Mouse (Mus musculus): Measurements from ENCODE around the gene Timm8a2. TPM values are rescaled to one million over a fixed set of nuclear protein-coding genes. Genes with fewer than 3 reads are reported as not detected.

Gene Timm8a2
- polyA plus RNA-seq, 1 experiment from 2014 or later: not detected

DNA sequence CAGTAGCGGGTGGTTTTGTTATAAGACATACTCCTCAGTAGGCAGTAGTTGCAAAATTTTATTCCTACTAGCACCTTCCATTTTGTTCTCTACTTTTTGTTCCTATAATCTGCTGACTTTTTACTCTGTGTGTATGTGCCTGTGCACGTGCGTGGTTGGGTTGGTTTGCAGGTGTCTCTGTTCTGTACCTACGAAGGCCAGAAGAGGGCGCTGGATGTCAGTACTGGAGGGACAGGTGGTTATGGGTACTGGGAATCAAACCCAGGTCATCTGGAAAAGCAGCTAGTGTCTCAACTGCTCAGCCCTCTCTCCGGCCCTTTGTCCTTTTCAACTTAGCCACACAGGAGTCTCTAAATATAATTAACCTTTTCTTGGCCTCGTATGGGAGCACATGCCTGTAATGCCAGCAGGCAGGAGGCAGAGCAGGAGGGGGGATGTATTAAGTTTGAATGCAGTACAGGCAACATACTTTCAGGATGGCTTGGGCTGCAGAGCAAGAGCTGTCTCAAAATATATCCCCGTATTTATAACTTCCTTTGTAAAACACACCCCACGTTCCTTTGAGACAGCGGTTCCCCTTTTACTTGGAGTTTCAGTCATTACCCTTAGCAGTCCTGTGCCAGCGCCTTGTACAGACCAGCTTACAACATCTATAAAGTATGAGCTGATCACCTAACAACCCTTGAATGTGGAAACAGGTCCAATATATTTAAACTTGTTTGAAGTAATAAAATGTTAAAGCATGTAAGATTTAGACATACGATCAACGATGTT is 4.6 kb downstream of the Timm8a2 start:
- H3K27ac ChIP-seq (ENCODE audit: low read length): no peak overlapping the region
- H3K9me3 ChIP-seq (replicated peaks; ENCODE audit: control insufficient read depth, low read length): no peaks in the 10 kb centered on the region; the same call in 1 of the 2 replicates
- no peaks in the 10 kb centered on the region for H3K27me3 ChIP-seq (ENCODE audit: control insufficient read depth, insufficient read depth, low read length)
- H3K4me1 ChIP-seq (ENCODE audit: control insufficient read depth, insufficient read depth, low read length): 0 out of 2 replicates have a peak, but pooled peaks cover 5% of the 10 kb centered on the region
- H3K36me3 ChIP-seq (ENCODE audit: control insufficient read depth, insufficient read depth, low read length): no peaks in the 10 kb centered on the region
- ATAC-seq (ENCODE audit: insufficient read depth, low FRiP score): no peak
- H3K4me3 ChIP-seq (replicated peaks; ENCODE audit: low read length): no peak overlapping the region
- WGBS: 83% methylated on average over 13 of the region's 13 CpGs
- H3K4me2 ChIP-seq (ENCODE audit: low read depth, low read length): no peak overlapping the region
- H3K9ac ChIP-seq (ENCODE audit: low read length): no peak overlapping the region

DNA sequence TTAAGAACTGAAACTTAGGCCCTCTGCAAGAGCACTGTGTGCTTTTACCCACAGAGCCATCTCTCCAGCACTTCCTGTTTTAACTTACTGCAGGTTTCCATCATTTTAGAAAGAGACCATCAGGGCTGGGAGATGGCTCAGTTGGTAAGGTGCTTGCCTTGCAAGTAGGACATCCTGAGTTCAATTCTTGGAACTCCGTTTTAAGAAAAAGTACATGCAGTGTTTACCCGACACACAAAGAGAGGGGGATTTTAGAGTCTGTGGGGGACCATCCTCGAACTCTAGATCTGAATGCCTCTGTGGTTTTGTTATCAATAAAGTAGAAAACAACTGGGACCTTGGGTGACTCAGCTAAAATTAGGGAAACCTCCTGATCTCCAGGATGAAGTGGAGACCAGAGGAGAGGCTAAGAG is 6.9 kb downstream of the Timm8a2 start:
- no peaks in the 10 kb centered on the region for H3K27me3 ChIP-seq (ENCODE audit: control insufficient read depth, insufficient read depth, low read length)
- H3K36me3 ChIP-seq (ENCODE audit: control insufficient read depth, insufficient read depth, low read length): no peaks in the 10 kb centered on the region
- 0 out of 2 replicates have a peak, but pooled peaks cover 5% of the 10 kb centered on the region for H3K4me1 ChIP-seq (ENCODE audit: control insufficient read depth, insufficient read depth, low read length)
- H3K9me3 ChIP-seq (replicated peaks; ENCODE audit: control insufficient read depth, low read length): no peaks in the 10 kb centered on the region
- 90% methylated on average over 3 of the region's 3 CpGs for WGBS
- no peak overlapping the region for H3K4me2 ChIP-seq (ENCODE audit: low read depth, low read length)
- no peak for ATAC-seq (ENCODE audit: insufficient read depth, low FRiP score)
- H3K27ac ChIP-seq (ENCODE audit: low read length): no peak overlapping the region
- H3K9ac ChIP-seq (ENCODE audit: low read length): no peak overlapping the region
- no peak overlapping the region for H3K4me3 ChIP-seq (replicated peaks; ENCODE audit: low read length)

DNA sequence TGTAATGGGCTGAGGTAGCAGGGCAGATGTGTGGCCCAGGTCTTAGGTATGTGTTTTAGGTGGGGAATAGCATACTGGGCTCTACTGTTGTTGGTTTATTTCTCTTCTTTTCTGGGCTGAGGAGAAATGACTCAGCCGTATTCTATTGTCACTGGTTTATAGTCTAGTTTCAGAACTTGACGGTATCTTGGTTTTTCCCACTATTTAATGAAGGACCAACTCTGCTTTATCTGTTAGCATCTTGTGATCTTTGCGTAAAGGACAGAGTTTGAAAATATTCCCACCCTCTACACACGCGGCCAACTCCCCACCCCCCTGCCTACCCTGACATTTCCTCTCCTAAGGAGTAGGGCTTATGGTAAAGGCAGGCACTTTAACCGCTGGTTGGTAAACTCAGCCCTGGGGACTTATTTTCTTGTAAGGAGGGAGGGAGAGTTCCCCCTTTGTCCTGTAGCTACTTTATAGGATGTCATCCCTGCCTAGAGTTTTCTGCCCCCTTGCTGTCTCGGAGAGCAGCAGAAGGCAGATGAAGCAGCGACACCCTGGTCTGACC is 7.7 kb downstream of the Timm8a2 start:
- no peak overlapping the region for H3K4me2 ChIP-seq (ENCODE audit: low read depth, low read length)
- no peaks in the 10 kb centered on the region for H3K36me3 ChIP-seq (ENCODE audit: control insufficient read depth, insufficient read depth, low read length)
- no peak overlapping the region for H3K4me3 ChIP-seq (replicated peaks; ENCODE audit: low read length)
- H3K9ac ChIP-seq (ENCODE audit: low read length): no peak overlapping the region
- ATAC-seq (ENCODE audit: insufficient read depth, low FRiP score): no peak
- 0 out of 2 replicates have a peak, but pooled peaks cover 5% of the 10 kb centered on the region for H3K4me1 ChIP-seq (ENCODE audit: control insufficient read depth, insufficient read depth, low read length)
- no peaks in the 10 kb centered on the region for H3K9me3 ChIP-seq (replicated peaks; ENCODE audit: control insufficient read depth, low read length)
- H3K27me3 ChIP-seq (ENCODE audit: control insufficient read depth, insufficient read depth, low read length): no peaks in the 10 kb centered on the region
- H3K27ac ChIP-seq (ENCODE audit: low read length): no peak overlapping the region
- 62% methylated on average over 8 of the region's 8 CpGs for WGBS

DNA sequence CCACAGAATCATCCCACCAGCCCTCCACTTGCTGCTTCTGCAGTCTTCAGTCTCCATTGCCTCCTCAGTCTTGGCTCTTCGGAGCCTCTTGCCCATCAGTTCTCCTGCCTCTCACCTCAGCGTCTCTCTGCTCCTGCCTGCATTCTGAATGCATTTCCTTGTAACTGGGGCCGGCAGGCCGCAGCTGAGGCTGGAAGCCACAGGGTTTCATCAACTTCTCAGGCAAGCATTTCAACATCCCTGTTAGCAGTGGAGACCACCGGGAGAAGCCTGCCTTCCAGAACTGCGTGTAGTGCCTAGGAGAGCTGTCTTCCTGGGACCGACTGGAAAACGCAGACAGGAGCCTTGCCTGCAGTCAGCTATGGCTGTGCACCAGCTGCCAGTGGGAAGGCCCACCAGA is 13.3 kb downstream of the Timm8a2 start:
- no peaks in the 10 kb centered on the region for H3K27me3 ChIP-seq (ENCODE audit: control insufficient read depth, insufficient read depth, low read length)
- no peak for ATAC-seq (ENCODE audit: insufficient read depth, low FRiP score)
- no peaks in the 10 kb centered on the region for H3K4me1 ChIP-seq (ENCODE audit: control insufficient read depth, insufficient read depth, low read length)
- no peak overlapping the region for H3K4me2 ChIP-seq (ENCODE audit: low read depth, low read length)
- no peaks in the 10 kb centered on the region for H3K36me3 ChIP-seq (ENCODE audit: control insufficient read depth, insufficient read depth, low read length)
- no peaks in the 10 kb centered on the region for H3K9me3 ChIP-seq (replicated peaks; ENCODE audit: control insufficient read depth, low read length)
- H3K4me3 ChIP-seq (replicated peaks; ENCODE audit: low read length): no peak overlapping the region
- no peak overlapping the region for H3K9ac ChIP-seq (ENCODE audit: low read length)
- 89% methylated on average over 8 of the region's 8 CpGs for WGBS
- no peak overlapping the region for H3K27ac ChIP-seq (ENCODE audit: low read length)

DNA sequence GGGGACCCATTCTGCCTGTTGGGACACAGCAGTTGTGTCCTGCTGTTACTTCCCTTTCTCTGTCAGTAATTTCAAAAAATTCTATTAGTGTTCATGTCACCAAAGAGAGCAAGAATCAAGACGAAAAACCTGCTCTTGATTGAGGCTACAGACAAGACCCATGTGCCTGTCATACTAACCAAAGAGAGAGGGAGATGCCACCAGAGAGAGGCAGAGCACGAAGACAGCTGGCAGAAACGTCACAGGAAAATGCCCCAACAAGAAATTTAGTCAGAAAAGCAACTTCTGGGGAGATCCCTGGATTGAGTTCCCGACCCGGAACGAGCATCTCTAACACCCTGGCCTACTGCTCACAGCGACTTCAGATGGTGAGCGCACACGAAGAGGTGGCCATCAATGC is 14.3 kb downstream of the Timm8a2 start:
- no peaks in the 10 kb centered on the region for H3K36me3 ChIP-seq (ENCODE audit: control insufficient read depth, insufficient read depth, low read length)
- WGBS: 86% methylated on average over 9 of the region's 9 CpGs
- no peaks in the 10 kb centered on the region for H3K9me3 ChIP-seq (replicated peaks; ENCODE audit: control insufficient read depth, low read length)
- no peak overlapping the region for H3K9ac ChIP-seq (ENCODE audit: low read length)
- no peak overlapping the region for H3K4me3 ChIP-seq (replicated peaks; ENCODE audit: low read length)
- no peak for ATAC-seq (ENCODE audit: insufficient read depth, low FRiP score)
- no peak overlapping the region for H3K27ac ChIP-seq (ENCODE audit: low read length)
- no peak overlapping the region for H3K4me2 ChIP-seq (ENCODE audit: low read depth, low read length)
- H3K4me1 ChIP-seq (ENCODE audit: control insufficient read depth, insufficient read depth, low read length): no peaks in the 10 kb centered on the region
- no peaks in the 10 kb centered on the region for H3K27me3 ChIP-seq (ENCODE audit: control insufficient read depth, insufficient read depth, low read length)

DNA sequence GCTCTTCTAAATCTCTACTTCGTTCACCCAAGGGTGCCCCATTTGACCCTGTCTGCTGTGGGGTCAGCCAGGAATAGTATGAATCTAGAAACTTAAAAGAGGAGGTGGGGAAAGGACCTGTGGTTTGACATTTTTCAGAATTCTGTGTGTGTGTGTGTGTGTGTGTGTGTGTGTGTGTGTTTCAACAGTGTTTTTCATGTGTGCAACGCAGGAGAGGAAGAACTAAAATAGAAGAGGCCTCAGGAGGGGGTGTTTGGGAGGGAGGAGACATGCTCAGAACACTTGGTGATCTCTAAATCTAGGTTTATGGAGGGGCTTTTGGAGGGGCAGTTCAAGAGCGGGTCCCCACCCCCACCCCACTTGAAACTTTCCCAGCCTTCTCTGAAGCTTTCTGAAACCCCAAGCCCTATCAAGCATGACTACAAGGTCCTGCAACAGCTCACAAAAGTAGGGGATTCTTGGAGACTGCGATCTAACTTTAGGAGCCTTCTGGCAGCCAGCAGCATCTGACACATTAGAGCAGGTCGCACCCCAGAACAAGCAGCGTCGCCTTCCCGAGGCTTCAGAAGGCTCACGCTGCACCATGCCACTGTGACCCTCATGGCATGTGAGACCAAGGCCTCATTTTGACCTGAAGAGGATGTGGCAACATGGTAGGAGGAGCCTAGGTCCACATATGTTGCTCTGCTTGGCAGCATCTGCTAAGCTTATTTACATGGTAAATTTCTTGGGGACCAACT is 18.6 kb downstream of the Timm8a2 start:
- 75% methylated on average over 9 of the region's 9 CpGs for WGBS
- H3K4me1 ChIP-seq (ENCODE audit: control insufficient read depth, insufficient read depth, low read length): no peaks in the 10 kb centered on the region
- H3K9ac ChIP-seq (ENCODE audit: low read length): no peak overlapping the region
- H3K36me3 ChIP-seq (ENCODE audit: control insufficient read depth, insufficient read depth, low read length): no peaks in the 10 kb centered on the region
- ATAC-seq (ENCODE audit: insufficient read depth, low FRiP score): 0 out of 2 replicates have a peak, but pooled peaks have one; percentile 10
- H3K9me3 ChIP-seq (replicated peaks; ENCODE audit: control insufficient read depth, low read length): no peaks in the 10 kb centered on the region
- H3K4me2 ChIP-seq (ENCODE audit: low read depth, low read length): no peak overlapping the region
- no peaks in the 10 kb centered on the region for H3K27me3 ChIP-seq (ENCODE audit: control insufficient read depth, insufficient read depth, low read length)
- no peak overlapping the region for H3K4me3 ChIP-seq (replicated peaks; ENCODE audit: low read length)
- H3K27ac ChIP-seq (ENCODE audit: low read length): no peak overlapping the region

DNA sequence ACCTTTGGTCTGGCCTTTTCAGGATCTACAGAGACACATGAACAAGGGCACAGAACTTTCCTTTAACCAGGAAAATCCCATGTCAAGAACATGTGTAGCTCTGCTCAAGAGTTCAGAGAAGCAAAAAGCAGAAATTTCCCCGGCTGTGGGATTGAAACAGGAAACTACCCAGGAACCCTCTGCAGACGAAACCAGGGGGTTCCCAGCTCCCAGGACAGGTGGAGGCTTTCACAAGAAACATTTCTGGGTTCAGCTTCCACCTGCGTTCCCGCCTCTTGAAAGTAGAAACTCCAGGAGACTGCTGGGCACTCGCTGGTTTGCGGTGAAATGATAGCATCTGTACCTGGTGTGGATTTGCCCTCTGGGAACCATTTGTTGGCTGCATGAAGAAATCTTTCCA is 22.4 kb downstream of the Timm8a2 start:
- H3K27ac ChIP-seq (ENCODE audit: low read length): no peak overlapping the region
- H3K4me3 ChIP-seq (replicated peaks; ENCODE audit: low read length): no peak overlapping the region
- H3K36me3 ChIP-seq (ENCODE audit: control insufficient read depth, insufficient read depth, low read length): no peaks in the 10 kb centered on the region
- H3K9me3 ChIP-seq (replicated peaks; ENCODE audit: control insufficient read depth, low read length): no peaks in the 10 kb centered on the region
- no peak overlapping the region for H3K4me2 ChIP-seq (ENCODE audit: low read depth, low read length)
- H3K4me1 ChIP-seq (ENCODE audit: control insufficient read depth, insufficient read depth, low read length): no peaks in the 10 kb centered on the region
- no peak for ATAC-seq (ENCODE audit: insufficient read depth, low FRiP score)
- WGBS: 72% methylated on average over 6 of the region's 6 CpGs
- no peak overlapping the region for H3K9ac ChIP-seq (ENCODE audit: low read length)
- no peaks in the 10 kb centered on the region for H3K27me3 ChIP-seq (ENCODE audit: control insufficient read depth, insufficient read depth, low read length)

DNA sequence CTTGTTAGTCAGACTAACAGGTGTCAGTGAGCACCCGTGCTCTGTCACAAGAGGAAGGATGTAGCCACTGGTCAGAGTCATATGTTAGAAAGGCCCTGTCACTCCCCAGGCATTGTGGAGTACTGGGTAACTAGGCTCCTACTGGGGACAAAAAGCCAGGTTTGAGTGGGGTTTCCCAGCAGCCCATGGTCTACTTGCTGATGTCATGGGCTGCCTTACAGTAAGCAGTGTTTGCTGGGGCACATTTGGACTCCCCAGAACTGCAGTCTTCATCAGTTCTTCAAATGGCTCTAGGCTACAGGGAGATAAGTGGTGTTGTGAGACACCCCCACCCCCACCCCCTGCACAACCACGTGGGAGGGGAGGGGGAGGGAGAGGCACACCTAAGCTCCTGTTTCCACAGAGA is 23.5 kb downstream of the Timm8a2 start:
- ATAC-seq (ENCODE audit: insufficient read depth, low FRiP score): no peak

DNA sequence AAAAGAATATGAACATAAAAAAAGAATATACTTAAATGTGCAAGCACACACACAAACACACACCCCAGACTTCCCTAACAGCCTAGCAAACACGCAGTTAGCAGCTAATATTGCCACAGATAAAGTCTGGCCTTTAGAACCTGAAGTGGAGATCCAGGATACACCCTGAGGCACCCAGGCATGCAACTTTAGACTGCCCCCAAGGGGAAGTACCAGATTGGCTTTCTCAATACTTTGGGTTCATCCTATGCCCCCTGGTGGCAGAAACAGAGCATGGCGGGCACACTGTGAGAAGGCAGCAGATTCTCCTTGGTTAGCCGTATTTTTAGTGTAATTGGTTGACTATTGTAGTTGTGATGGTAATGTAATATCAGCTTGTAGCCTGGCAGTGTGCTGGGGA is 26.2 kb downstream of the Timm8a2 start:
- H3K4me1 ChIP-seq (ENCODE audit: control insufficient read depth, insufficient read depth, low read length): no peaks in the 10 kb centered on the region
- H3K9me3 ChIP-seq (replicated peaks; ENCODE audit: control insufficient read depth, low read length): no peaks in the 10 kb centered on the region
- no peaks in the 10 kb centered on the region for H3K27me3 ChIP-seq (ENCODE audit: control insufficient read depth, insufficient read depth, low read length)
- no peaks in the 10 kb centered on the region for H3K36me3 ChIP-seq (ENCODE audit: control insufficient read depth, insufficient read depth, low read length)
- no peak overlapping the region; the same call in 1 of the 2 replicates for H3K27ac ChIP-seq (ENCODE audit: low read length)
- ATAC-seq (ENCODE audit: insufficient read depth, low FRiP score): peak; percentile 73
- no peak overlapping the region for H3K4me2 ChIP-seq (ENCODE audit: low read depth, low read length)
- no peak overlapping the region for H3K9ac ChIP-seq (ENCODE audit: low read length)
- WGBS: 7% methylated on average over 3 of the region's 3 CpGs
- no peak overlapping the region for H3K4me3 ChIP-seq (replicated peaks; ENCODE audit: low read length)

More for the DNA sequence above, 23.5 kb downstream of the Timm8a2 start:
- H3K36me3 ChIP-seq (ENCODE audit: control insufficient read depth, insufficient read depth, low read length): no peaks in the 10 kb centered on the region
- H3K4me2 ChIP-seq (ENCODE audit: low read depth, low read length): no peak overlapping the region
- no peaks in the 10 kb centered on the region for H3K9me3 ChIP-seq (replicated peaks; ENCODE audit: control insufficient read depth, low read length)
- no peak overlapping the region for H3K27ac ChIP-seq (ENCODE audit: low read length)
- 38% methylated on average over 2 of the region's 2 CpGs for WGBS
- H3K9ac ChIP-seq (ENCODE audit: low read length): no peak overlapping the region
- H3K4me3 ChIP-seq (replicated peaks; ENCODE audit: low read length): no peak overlapping the region
- H3K27me3 ChIP-seq (ENCODE audit: control insufficient read depth, insufficient read depth, low read length): no peaks in the 10 kb centered on the region
- no peaks in the 10 kb centered on the region for H3K4me1 ChIP-seq (ENCODE audit: control insufficient read depth, insufficient read depth, low read length)

Data from stomach, embryonic 16.5 days (tissue).